13 mouse cellular contexts compared by ENCODE assay signal in the genomic region with DNA sequence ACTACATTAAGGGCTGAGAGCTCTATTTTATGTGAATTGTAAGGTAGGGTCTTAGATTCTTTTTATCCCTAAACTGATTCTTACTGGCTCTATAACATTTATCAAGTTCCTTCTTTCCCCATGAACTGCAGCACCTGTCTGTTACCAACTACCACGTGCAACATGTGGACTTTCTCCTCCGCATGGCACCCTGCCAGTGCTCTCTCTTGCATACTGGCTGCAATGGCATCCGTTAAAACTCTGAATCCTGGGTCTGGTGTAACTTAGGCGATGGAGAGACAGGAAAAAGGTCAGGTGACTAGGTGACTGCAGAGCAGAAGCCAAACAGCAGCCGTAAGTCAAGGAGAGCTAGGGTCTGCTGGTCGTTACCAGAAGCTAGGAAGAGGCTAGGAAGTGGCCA.
"Had no signal": no experiment of that assay in that cellular context is flagged by ENCODE, and none has a peak within 500 bp of the region (broad histone marks: within the 10 kb centered on the region; RNA-seq: fewer than 3 reads in every experiment).

No protein-coding gene starts in this region.

- H3K9me3 ChIP-seq: limb, embryonic 15.5 days; liver, embryonic 15.5 days; midbrain, embryonic 10.5 days; neural tube, embryonic 15.5 days had no signal

- H3K4me3 ChIP-seq: left cerebral cortex, adult 2 months; limb, embryonic 15.5 days; liver, embryonic 15.5 days; midbrain, embryonic 10.5 days; myocyte; neural tube, embryonic 15.5 days had no signal

- H3K27me3 ChIP-seq: limb, embryonic 15.5 days; liver, embryonic 15.5 days; neural tube, embryonic 15.5 days had no signal

- H3K9ac ChIP-seq: limb, embryonic 15.5 days; liver, embryonic 15.5 days; lung, embryonic 14.5 days; neural tube, embryonic 15.5 days had no signal

- H3K4me1 ChIP-seq: limb, embryonic 15.5 days; liver, embryonic 15.5 days; neural tube, embryonic 15.5 days had no signal

- H3K27ac ChIP-seq: left cerebral cortex, adult 2 months; limb, embryonic 15.5 days; liver, embryonic 15.5 days; midbrain, embryonic 10.5 days; neural tube, embryonic 15.5 days had no signal

- H3K4me2 ChIP-seq: limb, embryonic 15.5 days; liver, embryonic 15.5 days; lung, embryonic 14.5 days; neural tube, embryonic 15.5 days had no signal

- H3K36me3 ChIP-seq: liver, embryonic 15.5 days had no signal

- DNase-seq: lung, embryonic 14.5 days; lung, postnatal 10 days; lung, postnatal 4 days; midbrain, embryonic 14.5 days; right cerebral cortex, adult 18-20 months; right cerebral cortex, postnatal 25 days; thymus, postnatal 4 days had no signal
